Mouse (Mus musculus) ZHBTc4 (cell line): ENCODE measurements at regions not wholly inside any gene's neighbourhood (a gene's known extent, or its start where the extent isn't known, plus 50 kb on each side); places are given as distances from the start of the nearest gene placed in this dataset.

Source experiments
- DNase-seq: peaks from one replicate; pipeline ENCODE4 v3.0.0-alpha.2; 2011; ENCODE audit warnings: low read depth, low spot score

- no peak for DNase-seq
These were observed 100.9 kb downstream of the Nup35 start for GRCm38 (mm10) chr2:80717979-80718378.

GRCm38 (mm10) chr2:80724085-80724484, 107.0 kb downstream of the Nup35 start:
- DNase-seq: no peak

- no peak for DNase-seq
These were observed 114.3 kb downstream of the Nup35 start for GRCm38 (mm10) chr2:80731324-80731723.

GRCm38 (mm10) chr2:80746737-80747136, 129.7 kb downstream of the Nup35 start:
- peak; percentile 42 for DNase-seq

GRCm38 (mm10) chr2:80762013-80762612, 145.1 kb downstream of the Nup35 start:
- peak; percentile 45 for DNase-seq

GRCm38 (mm10) chr2:80771176-80771575, 154.1 kb downstream of the Nup35 start:
- no peak for DNase-seq

GRCm38 (mm10) chr2:80772455-80772854, 155.4 kb downstream of the Nup35 start:
- DNase-seq: no peak

- no peak for DNase-seq
These were observed 169.3 kb downstream of the Nup35 start for GRCm38 (mm10) chr2:80786370-80786769.

- DNase-seq: no peak
These were observed 176.5 kb downstream of the Nup35 start for GRCm38 (mm10) chr2:80793345-80794147.

- no peak for DNase-seq
These were observed 177.1 kb downstream of the Nup35 start for GRCm38 (mm10) chr2:80794148-80794507.

GRCm38 (mm10) chr2:80819268-80819667, 202.2 kb downstream of the Nup35 start:
- no peak for DNase-seq

- no peak for DNase-seq
These were observed 234.0 kb downstream of the Nup35 start for GRCm38 (mm10) chr2:80851056-80851455.

GRCm38 (mm10) chr2:80855214-80855613, 238.2 kb downstream of the Nup35 start:
- peak; percentile 4 for DNase-seq

GRCm38 (mm10) chr2:80870046-80870445, 253.0 kb downstream of the Nup35 start:
- no peak for DNase-seq

GRCm38 (mm10) chr2:80870458-80870857, 253.4 kb downstream of the Nup35 start:
- no peak for DNase-seq

- DNase-seq: no peak
These were observed 254.3 kb downstream of the Nup35 start for GRCm38 (mm10) chr2:80871356-80871755.

- peak; percentile 53 for DNase-seq
These were observed 261.4 kb downstream of the Nup35 start for GRCm38 (mm10) chr2:80878437-80878836.

GRCm38 (mm10) chr2:80884231-80884630, 267.2 kb downstream of the Nup35 start:
- DNase-seq: no peak

GRCm38 (mm10) chr2:80902050-80902449, 285.0 kb downstream of the Nup35 start:
- DNase-seq: no peak

GRCm38 (mm10) chr2:80913478-80913877, 296.4 kb downstream of the Nup35 start:
- DNase-seq: no peak

- no peak for DNase-seq
These were observed 328.5 kb downstream of the Nup35 start for GRCm38 (mm10) chr2:80945521-80945920.

GRCm38 (mm10) chr2:80966766-80967165, 349.7 kb downstream of the Nup35 start:
- no peak for DNase-seq

- no peak for DNase-seq
These were observed 350.2 kb downstream of the Nup35 start for GRCm38 (mm10) chr2:80967260-80967659.
